Comparison of ENCODE assay signal across 31 mouse cellular contexts in genomic region chr9:44941756-44942155, GRCm38 (mm10). TPM values are rescaled to one million over a fixed set of nuclear protein-coding genes. Genes with fewer than 3 reads are reported as not detected.
DNase-seq lines count a peak whose midpoint lies in the region; ATAC-seq lines count a peak whose summit lies in the region.
"Had no signal": no experiment of that assay in that cellular context is flagged by ENCODE, and none has a peak within 500 bp of the region (broad histone marks: within the 10 kb centered on the region; RNA-seq: fewer than 3 reads in every experiment).

No protein-coding gene starts in this region.

- 0 out of 2 replicates have a peak, but pooled peaks cover 16% of the 10 kb centered on the region for H3K36me3 ChIP-seq in heart, embryonic 11.5 days (ENCODE audit: control insufficient read depth, insufficient read depth, low read length)
- peaks cover 98% of the 10 kb centered on the region for H3K36me3 ChIP-seq in heart, embryonic 13.5 days
- H3K36me3 ChIP-seq in kidney, embryonic 15.5 days: peaks cover 97% of the 10 kb centered on the region
- peaks cover 24% of the 10 kb centered on the region for H3K36me3 ChIP-seq in forebrain, embryonic 16.5 days (ENCODE audit: control insufficient read depth, insufficient read depth)

- no peaks in the 10 kb centered on the region for H3K4me1 ChIP-seq in heart, embryonic 11.5 days (ENCODE audit: control insufficient read depth, insufficient read depth, low read length)
- H3K4me1 ChIP-seq in heart, embryonic 13.5 days: peaks cover 7% of the 10 kb centered on the region
- H3K4me1 ChIP-seq in kidney, embryonic 15.5 days: no peaks in the 10 kb centered on the region
- no peaks in the 10 kb centered on the region for H3K4me1 ChIP-seq in forebrain, embryonic 16.5 days (replicated peaks; ENCODE audit: control insufficient read depth, insufficient read depth, low read length)
- H3K4me1 ChIP-seq: forebrain, embryonic 13.5 days; limb, embryonic 15.5 days; liver, embryonic 15.5 days; lung, embryonic 15.5 days; megakaryocyte, embryonic 14.5 days; midbrain, embryonic 15.5 days; neural tube, embryonic 12.5 days had no signal

- no peak overlapping the region for H3K4me3 ChIP-seq in heart, embryonic 11.5 days (ENCODE audit: low read depth, low read length)
- no peak overlapping the region for H3K4me3 ChIP-seq in heart, embryonic 13.5 days
- no peak overlapping the region for H3K4me3 ChIP-seq in kidney, embryonic 15.5 days (replicated peaks)
- H3K4me3 ChIP-seq in forebrain, embryonic 16.5 days (replicated peaks; ENCODE audit: low read length): no peak overlapping the region
- H3K4me3 ChIP-seq: forebrain, embryonic 13.5 days; limb, embryonic 15.5 days; liver, embryonic 15.5 days; lung, embryonic 15.5 days; megakaryocyte, embryonic 14.5 days; midbrain, embryonic 15.5 days; neural tube, embryonic 12.5 days had no signal

- WGBS in heart, embryonic 11.5 days (ENCODE audit: insufficient replicate concordance): 71% methylated on average over 4 of the region's 4 CpGs
- WGBS in heart, embryonic 13.5 days: 61% methylated on average over 4 of the region's 4 CpGs
- WGBS in kidney, embryonic 15.5 days: 81% methylated on average over 4 of the region's 4 CpGs
- WGBS in forebrain, embryonic 16.5 days: 92% methylated on average over 4 of the region's 4 CpGs

- H3K27ac ChIP-seq in heart, embryonic 11.5 days (ENCODE audit: low read depth, low read length): no peak overlapping the region
- 0 out of 2 replicates have a peak overlapping the region, but pooled peaks have one; percentile 12 for H3K27ac ChIP-seq in heart, embryonic 13.5 days (replicated peaks)
- H3K27ac ChIP-seq in kidney, embryonic 15.5 days: no peak overlapping the region
- no peak overlapping the region for H3K27ac ChIP-seq in forebrain, embryonic 16.5 days (ENCODE audit: low read length)
- H3K27ac ChIP-seq: forebrain, embryonic 13.5 days; hindbrain, embryonic 14.5 days; limb, embryonic 15.5 days; liver, embryonic 15.5 days; lung, embryonic 15.5 days; midbrain, embryonic 15.5 days; neural tube, embryonic 12.5 days had no signal

- H3K4me2 ChIP-seq in heart, embryonic 11.5 days: no peak overlapping the region
- H3K4me2 ChIP-seq in heart, embryonic 13.5 days: no peak overlapping the region
- no peak overlapping the region for H3K4me2 ChIP-seq in kidney, embryonic 15.5 days
- no peak overlapping the region for H3K4me2 ChIP-seq in forebrain, embryonic 16.5 days (ENCODE audit: low read length)
- H3K4me2 ChIP-seq: forebrain, embryonic 13.5 days; hindbrain, embryonic 14.5 days; limb, embryonic 15.5 days; liver, embryonic 15.5 days; lung, embryonic 15.5 days; midbrain, embryonic 15.5 days; neural tube, embryonic 12.5 days had no signal

- H3K27me3 ChIP-seq in heart, embryonic 11.5 days (ENCODE audit: control insufficient read depth, insufficient read depth, low read length): no peaks in the 10 kb centered on the region
- no peaks in the 10 kb centered on the region for H3K27me3 ChIP-seq in heart, embryonic 13.5 days (replicated peaks)
- H3K27me3 ChIP-seq in kidney, embryonic 15.5 days: no peaks in the 10 kb centered on the region
- H3K27me3 ChIP-seq in forebrain, embryonic 16.5 days (replicated peaks; ENCODE audit: control insufficient read depth, insufficient read depth, low read length): no peaks in the 10 kb centered on the region
- H3K27me3 ChIP-seq: forebrain, embryonic 13.5 days; limb, embryonic 15.5 days; liver, embryonic 15.5 days; lung, embryonic 15.5 days; megakaryocyte, embryonic 14.5 days; midbrain, embryonic 15.5 days; neural tube, embryonic 12.5 days had no signal

- 0 out of 2 replicates have a peak, but pooled peaks have one; percentile 26 for ATAC-seq in cerebellum, adult (ENCODE audit: insufficient number of reproducible peaks, low FRiP score, low TSS enrichment)
- ATAC-seq in heart, embryonic 11.5 days (replicated peaks; ENCODE audit: insufficient number of reproducible peaks, low FRiP score, low TSS enrichment): no peak
- no peak for ATAC-seq in heart, embryonic 13.5 days (ENCODE audit: extremely low read depth, insufficient number of reproducible peaks, low FRiP score, low TSS enrichment)
- no peak for ATAC-seq in kidney, embryonic 15.5 days (replicated peaks; ENCODE audit: low FRiP score)
- ATAC-seq in forebrain, embryonic 16.5 days: no peak
- ATAC-seq: forebrain, embryonic 13.5 days; inflammation-experienced regulatory T-cells, adult 6 months; midbrain, embryonic 15.5 days had no signal

- DNase-seq in cerebellum, postnatal 10 days: no peak
- peak; percentile 57 to 64 for DNase-seq in heart, adult 18-20 months
- peak; percentile 22 for DNase-seq in heart, postnatal 4 days
- DNase-seq: embryo, embryonic 11 days; kidney, postnatal 10 days; left cerebral cortex, postnatal 4 days; lung, postnatal 36 days; retina, postnatal 1 day; right cerebral cortex, postnatal 25 days; thymus, postnatal 14 days had no signal

- H3K9me3 ChIP-seq in heart, embryonic 11.5 days (replicated peaks; ENCODE audit: control insufficient read depth, low read length): no peaks in the 10 kb centered on the region
- H3K9me3 ChIP-seq in heart, embryonic 13.5 days: no peaks in the 10 kb centered on the region
- H3K9me3 ChIP-seq in kidney, embryonic 15.5 days (replicated peaks): no peaks in the 10 kb centered on the region
- no peaks in the 10 kb centered on the region for H3K9me3 ChIP-seq in forebrain, embryonic 16.5 days (ENCODE audit: control insufficient read depth, low read length)
- H3K9me3 ChIP-seq: forebrain, embryonic 13.5 days; limb, embryonic 15.5 days; liver, embryonic 15.5 days; lung, embryonic 15.5 days; megakaryocyte, embryonic 14.5 days; midbrain, embryonic 15.5 days; neural tube, embryonic 12.5 days had no signal

- no peak overlapping the region for H3K9ac ChIP-seq in heart, embryonic 11.5 days (ENCODE audit: low read depth, low read length)
- no peak overlapping the region for H3K9ac ChIP-seq in heart, embryonic 13.5 days
- H3K9ac ChIP-seq in kidney, embryonic 15.5 days: no peak overlapping the region
- H3K9ac ChIP-seq in forebrain, embryonic 16.5 days (replicated peaks; ENCODE audit: low read depth, low read length): no peak overlapping the region
- H3K9ac ChIP-seq: forebrain, embryonic 13.5 days; hindbrain, embryonic 14.5 days; limb, embryonic 15.5 days; liver, embryonic 15.5 days; lung, embryonic 15.5 days; midbrain, embryonic 15.5 days; neural tube, embryonic 12.5 days had no signal

RNA-seq across cellular contexts. Expression of gene Atp5l, which starts 21.2 kb away (rescaled TPM):
- 1,000 to 10,000 TPM; 1,708 to 2,082 TPM for total RNA-seq in heart, adult 18-20 months (2021)
- polyA plus RNA-seq in heart, embryonic 11.5 days (2014; fragmentation: Nextera tagmentation; extraction: Ambion mirVana): 943 and 1,030 TPM in 2 replicates
- polyA plus RNA-seq in heart, embryonic 13.5 days (2015; fragmentation: Nextera tagmentation; extraction: Ambion mirVana): 1,009 and 1,200 TPM in 2 replicates
- 1,000 to 10,000 TPM; 1,050 to 1,223 TPM for total RNA-seq in heart, postnatal 4 days (2021)
- polyA plus RNA-seq in kidney, embryonic 15.5 days (2015; fragmentation: Nextera tagmentation; extraction: Ambion mirVana): 714 and 843 TPM in 2 replicates
- polyA plus RNA-seq in forebrain, embryonic 16.5 days (2015; fragmentation: Nextera tagmentation; extraction: Ambion mirVana): 638 and 661 TPM in 2 replicates

RNA-seq across cellular contexts. Expression of gene Ube4a, which starts 23.6 kb away (rescaled TPM):
- 10 to 100 TPM; 33.8 to 35.5 TPM for total RNA-seq in heart, adult 18-20 months (2021)
- polyA plus RNA-seq in heart, embryonic 11.5 days (2014; fragmentation: Nextera tagmentation; extraction: Ambion mirVana): 22.7 and 26.5 TPM in 2 replicates
- 15.9 and 17.4 TPM in 2 replicates for polyA plus RNA-seq in heart, embryonic 13.5 days (2015; fragmentation: Nextera tagmentation; extraction: Ambion mirVana)
- total RNA-seq in heart, postnatal 4 days (2021): 10 to 100 TPM; 33.9 to 41.6 TPM
- 23.7 and 25.5 TPM in 2 replicates for polyA plus RNA-seq in kidney, embryonic 15.5 days (2015; fragmentation: Nextera tagmentation; extraction: Ambion mirVana)
- 38.5 and 42.7 TPM in 2 replicates for polyA plus RNA-seq in forebrain, embryonic 16.5 days (2015; fragmentation: Nextera tagmentation; extraction: Ambion mirVana)

RNA-seq across cellular contexts. Expression of gene Cd3g, which starts 38.5 kb away (rescaled TPM):
- total RNA-seq in heart, adult 18-20 months (2021): 1 to 10 TPM in 1 of 2 experiments, under 1 TPM in 1; 0.62 to 4.6 TPM
- polyA plus RNA-seq in heart, embryonic 11.5 days (2014; fragmentation: Nextera tagmentation; extraction: Ambion mirVana): not detected in 2 replicates
- polyA plus RNA-seq in heart, embryonic 13.5 days (2015; fragmentation: Nextera tagmentation; extraction: Ambion mirVana): 1.9 TPM in 1 of 2 replicates, not detected in the other
- under 1 TPM; 0.43 to 0.48 TPM for total RNA-seq in heart, postnatal 4 days (2021)
- not detected in 2 replicates for polyA plus RNA-seq in kidney, embryonic 15.5 days (2015; fragmentation: Nextera tagmentation; extraction: Ambion mirVana)
- not detected in 2 replicates for polyA plus RNA-seq in forebrain, embryonic 16.5 days (2015; fragmentation: Nextera tagmentation; extraction: Ambion mirVana)
- total RNA-seq: heart, postnatal 36 days; layer of hippocampus, postnatal 14 days; left cerebral cortex, adult 8-10 months; left cerebral cortex, postnatal 4 days had no signal
- polyA plus RNA-seq: brain, embryonic 14.5 days; forebrain, embryonic 13.5 days; frontal cortex, adult 2 months; hindbrain, embryonic 14.5 days; midbrain, embryonic 15.5 days; testis, adult 2 months had no signal

RNA-seq across cellular contexts. Expression of gene Cd3d, which starts 39.8 kb away (rescaled TPM):
- 1 to 10 TPM in 1 of 2 experiments, not detected in 1; 4.1 TPM for total RNA-seq in heart, adult 18-20 months (2021)
- polyA plus RNA-seq in heart, embryonic 11.5 days (2014; fragmentation: Nextera tagmentation; extraction: Ambion mirVana): not detected in 2 replicates
- 0.45 TPM in 1 of 2 replicates, not detected in the other for polyA plus RNA-seq in heart, embryonic 13.5 days (2015; fragmentation: Nextera tagmentation; extraction: Ambion mirVana)
- under 1 TPM in 1 of 2 experiments, not detected in 1; 0.36 TPM for total RNA-seq in heart, postnatal 4 days (2021)
- not detected in 2 replicates for polyA plus RNA-seq in kidney, embryonic 15.5 days (2015; fragmentation: Nextera tagmentation; extraction: Ambion mirVana)
- not detected in 2 replicates for polyA plus RNA-seq in forebrain, embryonic 16.5 days (2015; fragmentation: Nextera tagmentation; extraction: Ambion mirVana)
- total RNA-seq: layer of hippocampus, postnatal 14 days; left cerebral cortex, adult 8-10 months; left cerebral cortex, postnatal 4 days had no signal
- polyA plus RNA-seq: brain, embryonic 14.5 days; embryonic facial prominence, embryonic 14.5 days; forebrain, embryonic 13.5 days; hindbrain, embryonic 14.5 days; midbrain, embryonic 15.5 days; neural tube, embryonic 12.5 days had no signal

Comparison
In these comparisons a context has a peak if more than half of its experiments do, and no peak if none do; other contexts are left out.
1. DNase-seq: peak in heart, adult 18-20 months (2 of 2) and heart, postnatal 4 days (single experiment); none in cerebellum, postnatal 10 days (0 of 2).